Comparison of ENCODE assay signal across 8 mouse cellular contexts in genomic region chr9:15301399-15301798, GRCm38 (mm10). TPM values are rescaled to one million over a fixed set of nuclear protein-coding genes. Genes with fewer than 3 reads are reported as not detected.
DNase-seq lines count a peak whose midpoint lies in the region; ATAC-seq and TF ChIP-seq lines count a peak whose summit lies in the region.

No protein-coding gene starts in this region.

- TF ChIP-seq CTCF in brain, embryonic 14.5 days (IDR thresholded peaks at IDR 0.05; ENCODE audit: borderline replicate concordance, extremely low read depth, insufficient read depth, insufficient read length), result no peak
- no peak for TF ChIP-seq CTCF in heart, postnatal 0 days (IDR thresholded peaks at IDR 0.05; ENCODE audit: low read depth)

- H3K4me3 ChIP-seq in forebrain, embryonic 15.5 days, result no peak overlapping the region
- no peak overlapping the region for H3K4me3 ChIP-seq in forebrain, embryonic 10.5 days
- no peak overlapping the region for H3K4me3 ChIP-seq in heart, postnatal 0 days (ENCODE audit: low read depth, low read length)
- H3K4me3 ChIP-seq in macrophage (ENCODE audit: inconsistent target), result peak overlapping the region; percentile 8; the same call in 1 of the 2 replicates

- ATAC-seq in forebrain, embryonic 15.5 days (replicated peaks), result no peak
- ATAC-seq in heart, postnatal 0 days (ENCODE audit: insufficient read depth, low read depth), result no peak

- peaks cover 13% of the 10 kb centered on the region for H3K4me1 ChIP-seq in forebrain, embryonic 15.5 days
- peaks cover 4% of the 10 kb centered on the region; the same call in 1 of the 2 replicates for H3K4me1 ChIP-seq in forebrain, embryonic 10.5 days
- 0 out of 2 replicates have a peak, but pooled peaks cover 6% of the 10 kb centered on the region for H3K4me1 ChIP-seq in heart, postnatal 0 days (ENCODE audit: control insufficient read depth, insufficient read depth)

- WGBS in forebrain, embryonic 15.5 days, result 49% methylated on average over 6 of the region's 6 CpGs
- 69% methylated on average over 6 of the region's 6 CpGs for WGBS in forebrain, embryonic 10.5 days
- WGBS in heart, postnatal 0 days, result 64% methylated on average over 6 of the region's 6 CpGs
- 5% methylated on average over 6 of the region's 6 CpGs for WGBS in macrophage (ENCODE audit: missing documents)

- TF ChIP-seq EP300 in heart, postnatal 0 days (IDR thresholded peaks at IDR 0.05; ENCODE audit: low read depth), result no peak

- DNase-seq in forebrain, embryonic 10.5 days (ENCODE audit: extremely low spot score, low spot score), result no peak
- peak; percentile 53 for DNase-seq in brain, embryonic 14.5 days (ENCODE audit: low read depth)
- peak; percentile 29 for DNase-seq in heart, postnatal 0 days (ENCODE audit: low spot score)
- peak; percentile 44 to 65 for DNase-seq in kidney, postnatal 4 days
- no peak for DNase-seq in retina, embryonic 14.5 days (ENCODE audit: low spot score)
- DNase-seq in cerebellum, adult 11-12 months, result no peak

- H3K4me2 ChIP-seq in forebrain, embryonic 15.5 days (replicated peaks), result no peak overlapping the region
- H3K4me2 ChIP-seq in heart, postnatal 0 days (ENCODE audit: low read depth, low read length), result peak overlapping the region; percentile 7

- H3K27me3 ChIP-seq in forebrain, embryonic 15.5 days, result no peaks in the 10 kb centered on the region
- no peaks in the 10 kb centered on the region for H3K27me3 ChIP-seq in forebrain, embryonic 10.5 days (ENCODE audit: poor library complexity, severe bottlenecking)
- H3K27me3 ChIP-seq in heart, postnatal 0 days (ENCODE audit: control insufficient read depth, insufficient read depth, low read length), result no peaks in the 10 kb centered on the region

- no peak overlapping the region for H3K9ac ChIP-seq in forebrain, embryonic 15.5 days (replicated peaks)
- no peak overlapping the region; the same call in 1 of the 2 replicates for H3K9ac ChIP-seq in heart, postnatal 0 days (replicated peaks; ENCODE audit: low read depth, low read length)

- no peaks in the 10 kb centered on the region for H3K9me3 ChIP-seq in forebrain, embryonic 15.5 days
- H3K9me3 ChIP-seq in forebrain, embryonic 10.5 days, result no peaks in the 10 kb centered on the region
- no peaks in the 10 kb centered on the region for H3K9me3 ChIP-seq in heart, postnatal 0 days (replicated peaks; ENCODE audit: control insufficient read depth, low read length)

- no peak for TF ChIP-seq POLR2A in brain, embryonic 14.5 days (IDR thresholded peaks at IDR 0.05; ENCODE audit: borderline replicate concordance, extremely low read depth, insufficient read depth, insufficient read length, poor library complexity, severe bottlenecking)

- no peaks in the 10 kb centered on the region for H3K36me3 ChIP-seq in forebrain, embryonic 15.5 days
- no peaks in the 10 kb centered on the region for H3K36me3 ChIP-seq in forebrain, embryonic 10.5 days (replicated peaks)
- H3K36me3 ChIP-seq in heart, postnatal 0 days (replicated peaks; ENCODE audit: control insufficient read depth, insufficient read depth, low read length), result 0 out of 2 replicates have a peak, but pooled peaks cover 6% of the 10 kb centered on the region
- no peaks in the 10 kb centered on the region for H3K36me3 ChIP-seq in macrophage (ENCODE audit: inconsistent target)

- peaks cover 33% of the 10 kb centered on the region for H3K79me2 ChIP-seq in macrophage (ENCODE audit: inconsistent target)

- H3K27ac ChIP-seq in forebrain, embryonic 15.5 days (replicated peaks), result 0 out of 2 replicates have a peak overlapping the region, but pooled peaks have one; percentile 3
- H3K27ac ChIP-seq in forebrain, embryonic 10.5 days, result no peak overlapping the region
- peak overlapping the region; percentile 62 for H3K27ac ChIP-seq in heart, postnatal 0 days (ENCODE audit: low read depth)
- peak overlapping the region; percentile 66 for H3K27ac ChIP-seq in macrophage

RNA-seq across cellular contexts. Expression of gene Taf1d, which starts 4.6 kb away (rescaled TPM):
- polyA plus RNA-seq in forebrain, embryonic 15.5 days (2015; fragmentation: Nextera tagmentation; extraction: Ambion mirVana), result 49.7 and 52.2 TPM in 2 replicates
- 100 and 110 TPM in 2 replicates for polyA plus RNA-seq in forebrain, embryonic 10.5 days (2016; fragmentation: Nextera tagmentation; extraction: Ambion mirVana)
- 52.9 and 59.4 TPM in 2 replicates for polyA plus RNA-seq in brain, embryonic 14.5 days (2012; rRNA removed)
- 119 and 128 TPM in 2 replicates for total RNA-seq in heart, postnatal 0 days (2014; rRNA removed; ENCODE audit: low replicate concordance)
- 25.9 and 27.8 TPM in 2 replicates for polyA plus RNA-seq in heart, postnatal 0 days (2015; fragmentation: Nextera tagmentation; extraction: Ambion mirVana)
- 100 to 1,000 TPM; 356 to 868 (median 559) TPM for total RNA-seq in macrophage (2018; cell fraction: chromatin; rRNA removed)
- total RNA-seq in macrophage (2018; cell fraction: cytosol; rRNA removed), result 100 to 1,000 TPM in 3 of 26 experiments, 10 to 100 TPM in 23; 26.5 to 123 (median 52.2) TPM
- total RNA-seq in macrophage (2018; cell fraction: nucleus; rRNA removed), result 100 to 1,000 TPM; 227 to 771 (median 391) TPM
- 35.7 to 117 TPM (median 46.4 TPM) in 3 replicates for polyA plus RNA-seq in macrophage (2018)

RNA-seq across cellular contexts. Expression of gene 4931406C07Rik, which starts 4.8 kb away (rescaled TPM):
- 11.1 and 13.8 TPM in 2 replicates for polyA plus RNA-seq in forebrain, embryonic 15.5 days (2015; fragmentation: Nextera tagmentation; extraction: Ambion mirVana)
- polyA plus RNA-seq in forebrain, embryonic 10.5 days (2016; fragmentation: Nextera tagmentation; extraction: Ambion mirVana), result 4.4 and 5.2 TPM in 2 replicates
- polyA plus RNA-seq in brain, embryonic 14.5 days (2012; rRNA removed), result 19.3 and 22.8 TPM in 2 replicates
- total RNA-seq in heart, postnatal 0 days (2014; rRNA removed; ENCODE audit: low replicate concordance), result 1.6 and 6.6 TPM in 2 replicates
- 6.4 and 6.8 TPM in 2 replicates for polyA plus RNA-seq in heart, postnatal 0 days (2015; fragmentation: Nextera tagmentation; extraction: Ambion mirVana)
- 10 to 100 TPM in 18 of 26 experiments, 1 to 10 TPM in 8; 3.3 to 79.2 (median 26.6) TPM for total RNA-seq in macrophage (2018; cell fraction: chromatin; rRNA removed)
- total RNA-seq in macrophage (2018; cell fraction: cytosol; rRNA removed), result 10 to 100 TPM; 19.8 to 45.8 (median 29.2) TPM
- 10 to 100 TPM; 10.0 to 98.8 (median 20.2) TPM for total RNA-seq in macrophage (2018; cell fraction: nucleus; rRNA removed)
- 30.8 to 111 TPM (median 39.1 TPM) in 3 replicates for polyA plus RNA-seq in macrophage (2018)

RNA-seq across cellular contexts. Expression of gene Med17, which starts 21.7 kb away (rescaled TPM):
- 42.8 and 43.5 TPM in 2 replicates for polyA plus RNA-seq in forebrain, embryonic 15.5 days (2015; fragmentation: Nextera tagmentation; extraction: Ambion mirVana)
- polyA plus RNA-seq in forebrain, embryonic 10.5 days (2016; fragmentation: Nextera tagmentation; extraction: Ambion mirVana), result 38.1 and 39.5 TPM in 2 replicates
- polyA plus RNA-seq in brain, embryonic 14.5 days (2012; rRNA removed), result 46.2 and 62.8 TPM in 2 replicates
- total RNA-seq in heart, postnatal 0 days (2014; rRNA removed; ENCODE audit: low replicate concordance), result 11.9 and 16.8 TPM in 2 replicates
- polyA plus RNA-seq in heart, postnatal 0 days (2015; fragmentation: Nextera tagmentation; extraction: Ambion mirVana), result 13.7 and 14.8 TPM in 2 replicates
- 10 to 100 TPM in 25 of 26 experiments, 1 to 10 TPM in 1; 7.0 to 44.4 (median 27.0) TPM for total RNA-seq in macrophage (2018; cell fraction: chromatin; rRNA removed)
- 10 to 100 TPM in 24 of 26 experiments, 1 to 10 TPM in 2; 9.3 to 25.8 (median 16.5) TPM for total RNA-seq in macrophage (2018; cell fraction: cytosol; rRNA removed)
- total RNA-seq in macrophage (2018; cell fraction: nucleus; rRNA removed), result 10 to 100 TPM; 10.5 to 39.8 (median 23.1) TPM
- 19.5 to 27.1 TPM (median 22.9 TPM) in 3 replicates for polyA plus RNA-seq in macrophage (2018)

RNA-seq across cellular contexts. Expression of gene Cep295, which starts 56.2 kb away (rescaled TPM):
- polyA plus RNA-seq in forebrain, embryonic 15.5 days (2015; fragmentation: Nextera tagmentation; extraction: Ambion mirVana), result 15.1 and 15.2 TPM in 2 replicates
- 23.0 and 25.6 TPM in 2 replicates for polyA plus RNA-seq in forebrain, embryonic 10.5 days (2016; fragmentation: Nextera tagmentation; extraction: Ambion mirVana)
- 24.1 and 27.9 TPM in 2 replicates for polyA plus RNA-seq in brain, embryonic 14.5 days (2012; rRNA removed)
- 9.2 and 10.2 TPM in 2 replicates for total RNA-seq in heart, postnatal 0 days (2014; rRNA removed; ENCODE audit: low replicate concordance)
- polyA plus RNA-seq in heart, postnatal 0 days (2015; fragmentation: Nextera tagmentation; extraction: Ambion mirVana), result 4.2 and 4.6 TPM in 2 replicates
- total RNA-seq in macrophage (2018; cell fraction: chromatin; rRNA removed), result 100 to 1,000 TPM in 11 of 26 experiments, 10 to 100 TPM in 15; 21.4 to 135 (median 93.0) TPM
- 10 to 100 TPM in 10 of 26 experiments, 1 to 10 TPM in 16; 4.0 to 12.7 (median 9.0) TPM for total RNA-seq in macrophage (2018; cell fraction: cytosol; rRNA removed)
- 100 to 1,000 TPM in 1 of 26 experiments, 10 to 100 TPM in 25; 14.6 to 100 (median 38.0) TPM for total RNA-seq in macrophage (2018; cell fraction: nucleus; rRNA removed)
- 9.1 to 9.7 TPM (median 9.3 TPM) in 3 replicates for polyA plus RNA-seq in macrophage (2018)

Comparison
In these comparisons a context has a peak if more than half of its experiments do, and no peak if none do; other contexts are left out.
1. DNase-seq: peak in brain, embryonic 14.5 days (single experiment), heart, postnatal 0 days (single experiment) and kidney, postnatal 4 days (2 of 2); none in forebrain, embryonic 10.5 days (single experiment), retina, embryonic 14.5 days (single experiment) and cerebellum, adult 11-12 months (single experiment).